Mouse (Mus musculus) MEL (cell line): ENCODE measurements around the gene Fuk. TPM values are rescaled to one million over a fixed set of nuclear protein-coding genes. Genes with fewer than 3 reads are reported as not detected.
"Not testable (repeated sequence)": the region's sequence is repeated elsewhere in the genome, so short reads cannot be mapped to it uniquely, and the experiment has no call there.

Experiments
- DNase-seq: peaks from one replicate; pipeline ENCODE4 v3.0.0; 2011; ENCODE audit warnings: low read depth, low spot score
- H3K27ac ChIP-seq: 2 replicates; pipeline ENCODE4 v1.5.1; 2012; ENCODE audit warnings: low read depth, mild to moderate bottlenecking, control low read depth, low read length, moderate library complexity; ENCODE audit not compliant: control insufficient read depth
- H3K27me3 ChIP-seq, 2 experiments: fragments of 150-350 bp in 1 of 2; sonication (generic) in 1 of 2; 2 replicates each; pipeline ENCODE4 v1.6.1; 2012; ENCODE audit warnings: low read length in 2 of 2, mild to moderate bottlenecking in 2 of 2, improper control_type of control experiment in 1 of 2, moderate library complexity in 1 of 2; ENCODE audit not compliant: insufficient read depth in 2 of 2, control insufficient read depth in 1 of 2
- H3K36me3 ChIP-seq, 2 experiments: 2 replicates each; pipeline ENCODE4 v1.6.1; 2012 to 2014; ENCODE audit warnings: low read length in 2 of 2, improper control_type of control experiment in 1 of 2, inconsistent platforms in 1 of 2, mild to moderate bottlenecking in 1 of 2; ENCODE audit not compliant: insufficient read depth in 2 of 2, control insufficient read depth in 1 of 2
- H3K4me1 ChIP-seq, 2 experiments: fragments of 150-350 bp in 1 of 2; sonication (generic) in 1 of 2; 2 replicates each; pipeline ENCODE4 v1.6.1; 2012; ENCODE audit warnings: low read length in 2 of 2, improper control_type of control experiment in 1 of 2, mild to moderate bottlenecking in 1 of 2; ENCODE audit not compliant: insufficient read depth in 2 of 2, control insufficient read depth in 1 of 2
- H3K4me3 ChIP-seq, 2 experiments: fragments of 150-350 bp in 1 of 2; sonication (generic) in 1 of 2; 2 replicates each; pipeline ENCODE4 v1.5.1; 2012; ENCODE audit warnings: low read depth in 2 of 2, low read length in 2 of 2, mild to moderate bottlenecking in 2 of 2, moderate library complexity in 2 of 2, control low read depth in 1 of 2, improper control_type of control experiment in 1 of 2; ENCODE audit not compliant: control insufficient read depth in 1 of 2, insufficient read depth in 1 of 2
- H3K79me2 ChIP-seq: 2 replicates; pipeline ENCODE4 v1.6.1; 2012; ENCODE audit warnings: mild to moderate bottlenecking, low read length, moderate library complexity; ENCODE audit not compliant: control insufficient read depth, poor library complexity, insufficient read depth
- H3K9ac ChIP-seq: 2 replicates; pipeline ENCODE4 v1.6.1; 2012; ENCODE audit warnings: low read depth, mild to moderate bottlenecking, control low read depth, low read length, moderate library complexity; ENCODE audit not compliant: control insufficient read depth, poor library complexity, severe bottlenecking
- H3K9me3 ChIP-seq: fragments of 150-350 bp; sonication (generic); replicated peaks from 2 replicates; pipeline ENCODE4 v1.6.1; 2012; ENCODE audit warnings: mild to moderate bottlenecking, low read length, improper control_type of control experiment, moderate library complexity; ENCODE audit not compliant: insufficient read depth
- CHD1 ChIP-seq: IDR thresholded peaks from 2 replicates; pipeline ENCODE4 v1.6.1; 2012; ENCODE audit warnings: low read depth, mild to moderate bottlenecking, inconsistent platforms, low read length, improper control_type of control experiment
- CHD2 ChIP-seq: IDR thresholded peaks from 2 replicates; pipeline ENCODE4 v1.6.1; 2011; ENCODE audit warnings: low read length, improper control_type of control experiment
- E2F4 ChIP-seq: IDR thresholded peaks from 2 replicates; pipeline ENCODE4 v1.6.1; 2011; ENCODE audit warnings: low read depth, low read length, improper control_type of control experiment, borderline replicate concordance
- ELF1 ChIP-seq: IDR thresholded peaks from 2 replicates; pipeline ENCODE4 v1.6.1; 2014; ENCODE audit warnings: low read depth, mild to moderate bottlenecking, inconsistent platforms, low read length, improper control_type of control experiment, moderate library complexity
- EP300 ChIP-seq, 2 experiments: IDR thresholded peaks; 2 replicates each; pipeline ENCODE4 v1.6.1; 2011; ENCODE audit warnings: improper control_type of control experiment in 2 of 2, low read length in 2 of 2, low read depth in 1 of 2, mild to moderate bottlenecking in 1 of 2
- GABPA ChIP-seq: IDR thresholded peaks from 2 replicates; pipeline ENCODE4 v1.6.1; 2012; ENCODE audit warnings: low read depth, mild to moderate bottlenecking, inconsistent platforms, low read length, improper control_type of control experiment, moderate library complexity
- GATA1 ChIP-seq: IDR thresholded peaks from 2 replicates; pipeline ENCODE4 v1.6.1; 2011; ENCODE audit warnings: low read depth, low read length, improper control_type of control experiment
- HCFC1 ChIP-seq: IDR thresholded peaks from 2 replicates; pipeline ENCODE4 v1.6.1; 2012; ENCODE audit warnings: low read depth, mild to moderate bottlenecking, inconsistent platforms, low read length, improper control_type of control experiment, moderate library complexity
- KAT2A ChIP-seq: conservative IDR thresholded peaks from 2 replicates; pipeline ENCODE4 v1.6.1; 2012; ENCODE audit warnings: low read depth, low read length, improper control_type of control experiment, inconsistent platforms
- MAFK ChIP-seq: IDR thresholded peaks from 2 replicates; pipeline ENCODE4 v1.6.1; 2011; ENCODE audit warnings: low read depth, mild to moderate bottlenecking, low read length, improper control_type of control experiment, borderline replicate concordance
- MXI1 ChIP-seq: IDR thresholded peaks from 2 replicates; pipeline ENCODE4 v1.6.1; 2011; ENCODE audit warnings: mild to moderate bottlenecking, low read depth, low read length, improper control_type of control experiment
- MYC ChIP-seq: IDR thresholded peaks from 2 replicates; pipeline ENCODE4 v1.6.1; 2011; ENCODE audit warnings: low read depth, mild to moderate bottlenecking, low read length, improper control_type of control experiment, moderate library complexity
- NELFE ChIP-seq: IDR thresholded peaks from 2 replicates; pipeline ENCODE4 v1.6.1; 2011; ENCODE audit warnings: low read depth, low read length, improper control_type of control experiment
- POLR2AphosphoS2 ChIP-seq: IDR thresholded peaks from 2 replicates; pipeline ENCODE4 v1.6.1; 2011; ENCODE audit warnings: low read length, improper control_type of control experiment
- POLR2AphosphoS5 ChIP-seq: IDR thresholded peaks from 2 replicates; pipeline ENCODE4 v1.6.1; 2012; ENCODE audit warnings: low read depth, borderline replicate concordance, mild to moderate bottlenecking, inconsistent platforms, low read length, moderate library complexity, mixed read lengths
- RAD21 ChIP-seq: IDR thresholded peaks from 2 replicates; pipeline ENCODE4 v1.6.1; 2011; ENCODE audit warnings: mild to moderate bottlenecking, low read depth, low read length, improper control_type of control experiment
- SIN3A ChIP-seq: IDR thresholded peaks from 2 replicates; pipeline ENCODE4 v1.6.1; 2012; ENCODE audit warnings: low read length, improper control_type of control experiment, inconsistent platforms
- SMC3 ChIP-seq: IDR thresholded peaks from 2 replicates; pipeline ENCODE4 v1.6.1; 2011; ENCODE audit warnings: low read depth, low read length, improper control_type of control experiment
- USF1 ChIP-seq: IDR thresholded peaks from 2 replicates; pipeline ENCODE4 v1.6.1; 2014; ENCODE audit warnings: low read depth, mild to moderate bottlenecking, inconsistent platforms, low read length, improper control_type of control experiment, moderate library complexity
- USF2 ChIP-seq, 2 experiments: IDR thresholded peaks; 2 replicates each; pipeline ENCODE4 v1.6.1; 2011 to 2012; ENCODE audit warnings: improper control_type of control experiment in 2 of 2, low read length in 2 of 2, borderline replicate concordance in 1 of 2, inconsistent platforms in 1 of 2, low read depth in 1 of 2, mild to moderate bottlenecking in 1 of 2; ENCODE audit not compliant: insufficient read depth in 1 of 2
- ZC3H11A ChIP-seq: IDR thresholded peaks from 2 replicates; pipeline ENCODE4 v1.6.1; 2012; ENCODE audit warnings: low read depth, mild to moderate bottlenecking, inconsistent platforms, low read length, improper control_type of control experiment
- ZMIZ1 ChIP-seq: IDR thresholded peaks from 2 replicates; pipeline ENCODE4 v1.6.1; 2012; ENCODE audit warnings: low read depth, mild to moderate bottlenecking, inconsistent platforms, low read length, improper control_type of control experiment, moderate library complexity
- ZNF384 ChIP-seq: IDR thresholded peaks from 2 replicates; pipeline ENCODE4 v1.6.1; 2012; ENCODE audit warnings: low read depth, mild to moderate bottlenecking, inconsistent platforms, low read length, improper control_type of control experiment
- polyA plus RNA-seq, 2 experiments: library from polyadenylated mRNA; stranded (reverse) in 1 of 2; unstranded in 1 of 2; fragments of >175 nt in 1 of 2; fragments of >200 nt in 1 of 2; gene quantifications; 2 replicates each; pipeline versions ENCODE4 v1.2.1 to v1.2.4; 2012; ENCODE audit warnings: low replicate concordance in 2 of 2, low read depth in 1 of 2; ENCODE audit not compliant: insufficient read length in 2 of 2, insufficient read depth in 1 of 2, missing spikeins in 1 of 2
- total RNA-seq: library from RNA; depleted of rRNA; stranded (reverse); fragments of 300-350 nt; gene quantifications from 2 replicates; pipeline ENCODE4 v1.2.3, GENCODE M21; 2012

Fuk gene
- total and polyA plus RNA-seq, 3 experiments, result 9.1 to 10.6 TPM; not detected in 1

DNA sequence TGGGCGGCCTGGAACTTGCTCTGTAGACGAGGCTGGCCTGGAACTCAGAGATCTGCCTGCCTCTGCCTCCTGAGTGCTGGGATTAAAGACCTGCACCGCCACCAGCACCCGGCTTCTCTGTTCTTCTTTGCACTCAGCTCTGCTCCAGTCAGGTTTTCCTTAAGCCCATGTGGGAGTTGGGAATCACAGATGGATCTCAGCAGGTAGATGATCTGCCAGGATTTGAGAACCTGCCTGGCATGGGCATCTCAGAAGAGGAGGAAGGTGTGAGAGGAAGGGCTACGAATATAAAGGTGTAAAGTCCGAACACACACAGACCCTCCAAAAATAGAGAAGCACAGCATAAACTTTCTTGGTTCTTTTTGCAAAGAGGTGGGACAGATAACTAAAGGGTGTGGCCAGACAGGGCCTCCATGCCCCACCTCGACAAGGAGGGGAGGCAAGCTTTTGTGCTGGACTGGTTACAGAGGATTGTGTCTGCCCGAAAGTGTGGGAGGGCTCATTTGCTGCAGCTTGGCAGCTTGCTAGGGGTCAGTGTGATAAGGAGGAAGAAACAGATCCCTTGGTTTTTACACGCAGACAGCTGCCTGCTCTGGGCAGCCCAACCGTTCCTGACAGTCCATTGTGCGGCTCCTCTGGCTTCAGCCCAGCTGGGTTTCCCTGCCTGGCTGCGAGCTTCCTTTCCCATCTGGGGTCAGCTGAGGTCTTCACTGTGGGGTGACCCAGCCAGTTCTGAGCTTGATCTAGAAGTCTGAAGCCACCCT is 29.1 kb upstream of the Fuk start (continued):
- TF ChIP-seq USF1 (no peak), SMC3 (no peak), RAD21 (no peak), NELFE (0 out of 2 replicates have a peak, but pooled peaks have one; percentile 30), MAFK (no peak), POLR2AphosphoS5 (no peak), GATA1 (peak; percentile 53), KAT2A (0 out of 2 replicates have a peak, but pooled peaks have one; percentile 23), USF2 (IDR thresholded peaks at IDR 0.05; ENCODE audit: borderline replicate concordance in 1 of 2, insufficient read depth in 1 of 2, low read depth in 1 of 2, low read length in 2 of 2) (no peak), MYC (no peak), CHD2 (no peak), EP300 (IDR thresholded peaks at IDR 0.05; ENCODE audit: low read depth in 1 of 2, low read length in 2 of 2) (peak; percentile 64 to 71), POLR2AphosphoS2 (no peak), ZC3H11A (no peak), CHD1 (no peak; the same call in 1 of the 2 replicates), ELF1 (no peak), E2F4 (no peak), ZMIZ1 (peak; percentile 46; the same call in 1 of the 2 replicates), SIN3A (peak; percentile 49), GABPA (no peak), MXI1 (no peak; the same call in 1 of the 2 replicates), HCFC1 (peak; percentile 24; the same call in 1 of the 2 replicates)

DNA sequence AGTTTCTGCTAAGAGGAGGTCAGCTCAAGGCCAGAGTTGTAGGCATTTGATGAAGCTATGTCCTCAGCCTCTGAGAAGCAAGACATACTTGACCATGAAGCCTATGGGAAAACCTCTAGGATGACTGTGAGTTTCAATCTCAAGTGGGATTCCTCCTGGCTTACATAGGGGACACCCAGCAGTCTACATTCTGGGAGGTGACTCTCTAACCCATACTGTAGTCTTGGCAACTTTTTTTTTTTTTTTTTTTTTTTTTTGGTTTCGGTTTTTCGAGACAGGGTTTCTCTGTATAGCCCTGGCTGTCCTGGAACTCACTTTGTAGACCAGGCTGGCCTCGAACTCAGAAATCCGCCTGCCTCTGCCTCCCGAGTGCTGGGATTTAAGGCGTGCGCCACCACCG is 27.4 kb upstream of the Fuk start:
- DNase-seq, H3K27me3 ChIP-seq, H3K79me2 ChIP-seq, H3K9me3 ChIP-seq: not testable (repeated sequence)
- Histone ChIP-seq H3K36me3 (peaks cover 0 to 57% of the 10 kb centered on the region in 2 experiments; a peak in 2 of 4 replicates), H3K27ac (peak overlapping the region; percentile 97), H3K4me1 (peaks cover 41 to 67% of the 10 kb centered on the region in 2 experiments), H3K4me3 (peak overlapping the region in 1 of 2 experiments; percentile 17; a peak in 2 of 4 replicates), H3K9ac (peak overlapping the region; percentile 32)
- peak; percentile 90 for TF ChIP-seq ZNF384
